Mouse (Mus musculus): ENCODE measurements around the gene Otud7b.

Gene Otud7b

GRCm38 (mm10) chr3:96084146-96084755 is 20.1 kb upstream of the Otud7b start:
- DNase-seq (ENCODE audit: low spot score): no peak

- no peak for DNase-seq (ENCODE audit: low spot score)
Observed at GRCm38 (mm10) chr3:96087219-96087618, 17.1 kb upstream of the Otud7b start.

- DNase-seq (ENCODE audit: low spot score): no peak
Observed at GRCm38 (mm10) chr3:96087801-96088200, 16.5 kb upstream of the Otud7b start.

GRCm38 (mm10) chr3:96089882-96090489 is 14.3 kb upstream of the Otud7b start:
- DNase-seq (ENCODE audit: low spot score): no peak

GRCm38 (mm10) chr3:96091146-96091545 is 13.2 kb upstream of the Otud7b start:
- DNase-seq (ENCODE audit: low spot score): no peak

GRCm38 (mm10) chr3:96091966-96092365 is 12.4 kb upstream of the Otud7b start:
- no peak for DNase-seq (ENCODE audit: low spot score)

- DNase-seq (ENCODE audit: low spot score): no peak
Observed at GRCm38 (mm10) chr3:96093509-96093908, 10.8 kb upstream of the Otud7b start.

- no peak for DNase-seq (ENCODE audit: low spot score)
Observed at GRCm38 (mm10) chr3:96094203-96094602, 10.1 kb upstream of the Otud7b start.

GRCm38 (mm10) chr3:96098168-96098567 is 6.2 kb upstream of the Otud7b start:
- no peak for DNase-seq (ENCODE audit: low spot score)

GRCm38 (mm10) chr3:96098616-96099267 is 5.6 kb upstream of the Otud7b start:
- DNase-seq (ENCODE audit: low spot score): no peak

- DNase-seq (ENCODE audit: low spot score): peak; percentile 62
Observed at GRCm38 (mm10) chr3:96102100-96102872, 2.0 kb upstream of the Otud7b start.

GRCm38 (mm10) chr3:96103901-96104260 is 446 bp upstream of the Otud7b start:
- DNase-seq (ENCODE audit: low spot score): no peak

GRCm38 (mm10) chr3:96105232-96105747 is 963 bp downstream of the Otud7b start:
- no peak for DNase-seq (ENCODE audit: low spot score)

- no peak for DNase-seq (ENCODE audit: low spot score)
Observed at GRCm38 (mm10) chr3:96106151-96106550, 1.8 kb downstream of the Otud7b start.

- DNase-seq (ENCODE audit: low spot score): no peak
Observed at GRCm38 (mm10) chr3:96108315-96108714, 4.0 kb downstream of the Otud7b start.

- no peak for DNase-seq (ENCODE audit: low spot score)
Observed at GRCm38 (mm10) chr3:96113251-96113650, 8.9 kb downstream of the Otud7b start.

- no peak for DNase-seq (ENCODE audit: low spot score)
Observed at GRCm38 (mm10) chr3:96118142-96118541, 13.8 kb downstream of the Otud7b start.

- DNase-seq (ENCODE audit: low spot score): no peak
Observed at GRCm38 (mm10) chr3:96118702-96119101, 14.4 kb downstream of the Otud7b start.

GRCm38 (mm10) chr3:96124235-96124634 is 19.9 kb downstream of the Otud7b start:
- DNase-seq (ENCODE audit: low spot score): no peak

- DNase-seq (ENCODE audit: low spot score): no peak
Observed at GRCm38 (mm10) chr3:96128128-96128527, 23.8 kb downstream of the Otud7b start.

GRCm38 (mm10) chr3:96132478-96132877 is 28.2 kb downstream of the Otud7b start:
- no peak for DNase-seq (ENCODE audit: low spot score)

- DNase-seq (ENCODE audit: low spot score): no peak
Observed at GRCm38 (mm10) chr3:96133327-96133905, 29.1 kb downstream of the Otud7b start.

Data from c-Kit-positive CD71-positive TER-119-positive erythroid progenitor cells, embryonic 14.5 days (primary cell).